Mouse (Mus musculus) common myeloid progenitor, adult 5-6 weeks (primary cell): ENCODE results near the gene Polm. TPM values are rescaled to one million over a fixed set of nuclear protein-coding genes. Genes with fewer than 3 reads are reported as not detected.

Experiments used
- ATAC-seq: replicated peaks from 2 replicates; pipeline ENCODE4 v1.8.0; 2016; ENCODE audit warnings: low read depth, mild to moderate bottlenecking, moderate TSS enrichment, inconsistent platforms; ENCODE audit not compliant: poor library complexity, severe bottlenecking
- total RNA-seq: library from RNA; stranded (forward); fragments of 200-1000, 187-1606 nt; gene quantifications from 2 replicates; pipeline ENCODE4 v1.2.3, GENCODE M21; 2017

Polm gene
- total RNA-seq, 1 experiment from 2014 or later: 2.6 TPM

DNA sequence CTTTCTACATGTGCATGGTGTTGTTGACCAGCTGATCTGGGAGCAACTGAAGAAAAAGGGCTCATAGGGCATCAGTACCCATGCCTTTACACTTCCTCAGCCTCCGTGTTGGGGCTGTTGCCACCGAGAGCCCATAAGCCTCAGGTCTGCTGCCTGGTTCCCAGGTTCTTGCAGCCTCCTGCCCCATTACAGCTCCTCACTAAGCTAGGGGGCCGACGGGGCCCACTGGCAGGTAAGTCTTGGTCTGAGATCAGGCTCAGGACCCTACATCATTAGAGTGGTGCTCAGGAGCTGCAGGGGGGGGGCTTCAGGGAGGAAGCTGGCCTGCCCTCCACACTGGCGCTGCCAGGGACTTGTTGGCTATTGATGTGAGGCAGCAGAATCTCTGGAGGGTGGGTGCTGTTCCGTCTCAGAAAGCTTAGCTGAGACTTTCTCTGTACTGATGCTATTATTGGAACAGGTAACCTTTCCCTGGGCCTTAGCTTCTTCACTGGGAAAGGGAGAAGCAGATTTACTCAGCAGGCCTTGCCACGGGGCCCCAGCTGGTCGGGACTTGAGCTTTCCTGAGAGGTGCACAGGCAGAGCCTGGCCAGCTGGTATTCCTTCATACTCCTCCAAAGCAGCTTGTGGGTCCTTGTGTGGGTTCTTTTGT is 18.8 kb upstream of the Polm start:
- ATAC-seq: no peak

DNA sequence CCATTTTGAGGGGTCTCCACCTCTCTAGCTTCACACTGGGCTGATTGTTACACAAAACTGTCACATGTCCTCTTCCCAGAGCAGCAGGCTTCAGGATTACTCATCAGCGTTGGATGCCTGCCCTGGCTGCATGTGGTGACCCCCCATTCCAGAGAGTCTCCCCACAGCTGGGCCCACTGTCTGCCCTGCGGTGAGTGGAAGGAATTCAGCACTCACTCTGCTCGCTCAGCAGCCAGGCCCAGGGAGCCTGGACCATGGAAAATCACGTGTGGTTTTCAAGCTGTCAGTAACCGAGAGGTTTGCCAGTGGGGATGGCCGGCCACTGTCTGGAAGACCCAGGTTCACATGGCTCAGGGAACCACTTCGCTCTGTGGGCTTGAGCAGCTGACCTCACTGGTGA is 18.1 kb upstream of the Polm start:
- ATAC-seq: no peak

DNA sequence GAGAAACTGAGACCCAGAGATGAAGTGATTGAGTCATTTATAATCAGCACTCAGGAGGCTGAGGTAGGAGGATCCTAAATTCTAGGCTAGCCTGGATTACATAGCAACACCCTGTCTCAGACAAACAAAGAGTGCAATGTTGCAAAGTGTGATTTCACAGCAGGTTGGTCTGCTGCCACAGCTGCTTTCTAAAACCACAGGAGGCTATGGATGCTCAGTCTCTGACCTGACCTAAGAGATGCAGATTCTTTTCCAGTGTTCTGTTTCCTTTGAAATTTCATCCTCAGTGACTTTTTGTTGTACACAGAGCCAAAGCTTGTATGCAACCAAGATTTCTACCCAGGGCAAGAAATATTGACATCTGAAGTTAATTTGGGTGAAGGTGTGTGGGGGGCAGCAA is 17.7 kb upstream of the Polm start:
- ATAC-seq: no peak

DNA sequence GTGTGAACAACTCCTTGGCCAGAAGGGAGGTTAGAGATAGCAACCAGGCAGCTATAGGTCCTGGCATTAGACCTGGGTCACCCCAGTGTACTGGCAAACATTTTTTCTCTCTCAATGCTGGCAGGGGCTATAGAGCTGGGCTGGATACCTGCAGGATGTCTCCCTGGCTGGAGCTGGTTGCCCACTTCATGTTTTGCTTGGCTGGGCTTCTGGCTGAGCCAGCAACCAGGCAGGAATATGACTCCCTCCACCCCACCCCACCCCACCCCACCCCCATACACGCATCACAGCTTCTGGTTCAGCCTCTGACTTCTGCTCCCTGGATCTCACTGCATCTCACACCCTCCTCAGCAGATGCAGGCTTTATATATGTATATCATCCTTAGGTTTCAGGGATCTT is 14.5 kb upstream of the Polm start:
- no peak for ATAC-seq

DNA sequence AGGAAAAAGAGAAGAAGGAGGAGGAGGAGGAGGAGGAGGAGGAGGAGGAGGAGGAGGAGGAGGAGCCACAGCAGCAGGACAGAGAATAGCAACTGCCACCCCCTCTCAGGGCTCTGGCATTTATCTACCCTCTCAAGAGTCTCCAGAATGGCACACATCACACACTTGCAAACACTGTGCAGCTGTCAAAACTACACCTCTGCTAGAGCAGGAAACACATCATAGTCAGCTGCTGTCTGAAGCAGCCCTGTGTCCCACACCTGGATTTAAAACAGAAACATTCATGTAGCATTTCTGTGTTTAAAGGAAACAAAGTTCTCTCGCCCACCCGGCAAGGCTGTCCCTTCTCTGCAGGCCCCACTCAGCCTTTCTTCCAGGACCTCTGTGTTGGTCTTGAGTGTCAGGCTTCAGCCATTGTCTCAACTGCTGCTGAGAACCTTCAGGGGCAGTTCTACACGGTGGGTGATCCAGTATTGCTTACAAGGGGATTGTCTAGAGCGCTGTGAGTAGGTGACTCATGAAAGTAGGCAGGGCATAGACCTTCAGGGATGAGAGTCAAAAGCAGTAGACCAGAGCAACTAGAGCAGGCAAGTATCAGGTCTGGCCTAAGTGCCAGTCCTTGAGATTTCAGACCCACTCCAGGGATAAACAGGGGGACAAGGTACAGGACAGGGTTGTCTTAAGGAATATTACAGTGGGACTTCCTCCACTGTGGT is 13.4 kb upstream of the Polm start:
- no peak for ATAC-seq

DNA sequence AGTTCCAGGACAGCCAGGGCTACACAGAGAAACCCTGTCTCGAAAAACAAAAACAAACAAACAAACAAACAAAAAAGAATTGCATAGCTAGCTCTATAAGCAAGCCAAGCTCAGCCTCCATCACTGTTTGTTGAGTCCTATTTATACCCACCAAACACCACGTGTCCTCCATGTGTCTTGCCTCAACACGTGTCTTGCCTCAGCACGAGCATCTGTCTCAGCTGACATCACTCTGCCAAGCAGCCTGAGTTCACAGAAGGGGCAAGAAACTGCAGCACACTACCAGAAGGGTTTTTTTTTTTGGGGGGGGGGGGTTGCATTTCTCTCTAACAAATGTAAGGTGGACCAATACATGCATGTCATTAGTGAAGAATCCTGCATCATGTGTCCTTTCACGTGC is 12.6 kb upstream of the Polm start:
- no peak for ATAC-seq

DNA sequence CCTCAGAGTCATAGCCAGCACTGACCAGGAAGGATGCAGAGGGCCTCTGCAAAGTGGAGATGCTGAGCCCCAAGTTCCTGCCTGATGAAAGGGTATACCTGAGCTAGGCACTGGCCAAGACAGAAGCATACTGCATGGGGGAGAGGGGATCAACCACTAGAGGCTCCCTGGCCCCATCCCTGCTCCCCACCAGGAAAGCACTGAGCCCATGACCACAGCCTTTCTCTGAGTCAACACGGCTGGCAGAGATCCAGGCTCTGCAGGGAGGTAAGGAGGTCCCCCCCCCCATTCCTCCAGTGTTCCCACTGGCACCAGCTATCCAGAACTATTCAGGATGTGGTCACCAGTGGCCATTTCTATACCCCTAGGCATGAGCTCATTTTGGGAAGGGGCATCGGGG is 11.5 kb upstream of the Polm start:
- no peak for ATAC-seq

DNA sequence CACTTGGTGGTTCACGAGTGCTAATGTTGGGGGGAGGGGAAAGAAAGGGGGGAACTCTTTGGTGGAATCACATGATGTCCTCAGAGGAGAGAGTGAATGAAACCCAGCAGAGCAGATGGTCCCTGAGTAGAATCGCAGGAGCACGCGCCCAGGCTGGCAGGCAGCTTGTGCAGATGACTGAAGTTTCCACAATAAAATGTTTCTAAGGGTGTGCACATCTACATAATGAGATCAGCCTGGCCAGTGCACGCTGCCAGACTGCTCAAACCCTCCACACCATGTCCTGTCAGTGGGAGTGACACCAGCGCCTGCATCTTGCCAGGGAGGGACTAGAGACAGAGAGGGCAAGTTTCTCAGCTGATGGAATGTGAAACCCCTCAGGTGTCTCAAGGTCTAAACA is 10.9 kb upstream of the Polm start:
- ATAC-seq: no peak

DNA sequence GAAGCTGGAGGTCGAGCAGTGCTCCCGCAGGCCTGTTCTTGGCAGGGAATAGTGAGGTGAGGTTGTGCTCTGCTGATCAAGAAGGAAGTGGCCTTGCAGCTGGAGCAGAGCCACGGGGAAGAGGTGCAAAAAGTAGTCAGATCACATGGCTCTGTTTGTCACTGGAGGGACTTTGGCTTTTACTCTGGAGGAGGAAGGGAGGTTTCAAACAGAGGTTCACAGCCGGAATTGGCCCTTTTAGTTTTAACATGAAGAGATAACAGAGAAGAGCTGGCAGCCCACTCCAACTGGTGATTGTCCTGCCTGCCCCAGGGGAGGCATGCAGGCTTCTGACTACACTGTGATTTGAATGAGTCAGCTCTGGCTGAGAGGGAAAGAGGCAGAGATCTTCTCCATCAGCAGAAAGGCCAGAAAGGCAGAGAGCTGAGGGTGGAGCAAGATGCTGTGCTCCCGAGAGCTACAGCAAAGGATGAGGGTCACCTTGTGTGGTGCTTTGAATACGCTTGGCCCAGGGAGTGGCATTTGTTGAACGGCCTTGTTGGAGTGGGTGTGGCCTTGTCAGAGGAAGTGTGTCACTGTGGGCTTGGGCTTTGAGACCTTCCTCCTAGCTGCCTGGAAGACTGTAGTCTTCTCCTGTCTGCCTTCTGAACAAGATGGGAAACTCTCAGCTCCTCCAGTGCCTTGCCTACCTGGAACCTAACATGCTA is 9.0 kb upstream of the Polm start:
- no peak for ATAC-seq

DNA sequence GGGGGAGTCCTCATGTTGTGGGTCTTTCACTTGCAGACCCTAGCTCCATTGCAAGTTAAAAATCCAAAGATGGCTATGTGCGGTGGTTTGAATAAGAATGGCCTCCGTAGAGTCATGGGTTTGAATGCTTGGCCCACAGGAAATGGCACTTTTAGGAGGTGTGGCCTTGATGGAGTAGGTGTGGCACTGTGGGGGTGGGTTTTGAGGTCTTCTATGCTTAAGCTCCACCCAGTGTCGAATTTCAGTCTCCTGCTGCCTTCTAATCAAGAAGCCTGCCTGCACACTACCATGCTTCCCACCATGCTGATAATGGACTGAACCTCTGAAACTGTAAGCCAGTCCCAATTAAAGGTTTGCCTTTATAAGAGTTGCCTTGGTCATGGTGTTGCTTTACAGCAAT is 5.3 kb upstream of the Polm start:
- no peak for ATAC-seq

DNA sequence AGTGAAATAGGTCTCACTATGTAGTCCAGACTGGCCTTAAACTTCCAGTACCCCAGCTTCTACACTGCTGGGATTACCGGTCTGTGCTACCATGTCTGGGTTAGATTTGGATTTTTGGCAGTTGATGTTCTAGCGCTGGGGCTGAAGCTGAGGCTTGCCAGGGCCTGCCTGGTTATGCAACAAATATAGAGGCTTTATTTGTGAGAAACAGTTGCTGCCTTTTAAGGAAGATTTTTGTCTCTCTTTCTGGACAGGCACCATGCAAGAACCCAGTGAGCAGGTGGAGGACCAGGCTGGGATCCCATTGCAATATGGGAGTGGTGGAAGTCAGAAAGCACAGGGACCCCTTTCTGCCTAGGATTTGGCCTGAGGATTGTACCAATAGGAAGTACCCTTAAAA is 3.9 kb upstream of the Polm start:
- no peak for ATAC-seq

DNA sequence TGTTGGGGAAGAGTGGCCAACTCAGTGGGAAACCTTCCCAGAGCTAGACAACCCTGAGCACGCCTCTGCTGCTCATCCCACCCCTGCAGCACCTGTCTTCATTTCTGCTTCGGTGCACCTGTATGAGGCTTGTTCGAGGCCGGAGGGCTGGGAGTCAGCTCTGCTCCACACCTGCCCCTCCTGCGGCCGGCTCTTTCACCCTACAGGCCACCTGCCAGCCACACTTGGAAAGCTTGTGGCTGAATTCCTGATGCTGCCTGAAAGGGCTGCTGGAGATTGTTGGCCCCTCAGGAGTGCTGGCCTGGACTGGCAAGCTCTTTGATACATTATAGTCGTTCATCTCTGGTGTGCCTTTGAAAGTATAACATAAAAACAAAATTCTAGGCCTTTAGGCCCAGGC is 2.5 kb upstream of the Polm start:
- no peak for ATAC-seq

DNA sequence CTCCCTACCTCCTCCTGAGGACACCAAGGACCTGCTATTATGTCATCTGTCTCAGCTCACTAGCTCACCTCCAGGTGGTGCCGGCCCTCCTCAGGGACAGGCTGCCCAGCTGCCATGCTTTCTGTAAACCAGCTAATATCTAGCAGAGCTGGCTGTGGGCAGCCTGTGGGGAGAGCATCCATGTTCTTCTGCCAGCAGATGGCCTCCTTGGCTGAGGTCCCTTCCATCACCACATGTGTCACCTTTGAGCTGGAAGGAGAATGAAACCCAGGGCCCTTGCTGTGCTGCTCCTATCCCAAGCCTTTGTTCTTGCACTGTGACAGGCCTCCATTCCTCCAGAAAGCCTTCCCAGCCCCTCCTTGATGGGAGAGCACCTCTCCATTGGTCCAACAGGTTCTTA is 1.7 kb downstream of the Polm start:
- no peak for ATAC-seq

DNA sequence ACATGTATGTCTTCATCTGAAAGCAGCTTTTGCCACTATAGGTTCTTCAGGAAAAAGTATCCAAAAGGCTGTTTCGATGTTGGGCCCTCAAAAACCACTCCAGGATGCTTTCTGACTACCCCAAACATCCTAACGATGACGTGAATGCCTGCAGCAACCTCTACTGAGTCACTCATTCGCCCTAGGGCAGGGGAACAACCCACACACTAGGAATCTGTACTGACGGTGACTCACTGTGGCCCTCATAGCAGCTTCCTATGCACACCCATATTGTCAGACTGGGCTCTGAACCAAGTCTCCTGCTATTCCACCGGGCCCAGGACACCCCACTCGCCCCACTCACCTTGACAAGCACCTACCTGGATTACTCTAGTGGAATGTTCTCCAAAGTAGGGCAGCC is 2.8 kb downstream of the Polm start:
- ATAC-seq: no peak

DNA sequence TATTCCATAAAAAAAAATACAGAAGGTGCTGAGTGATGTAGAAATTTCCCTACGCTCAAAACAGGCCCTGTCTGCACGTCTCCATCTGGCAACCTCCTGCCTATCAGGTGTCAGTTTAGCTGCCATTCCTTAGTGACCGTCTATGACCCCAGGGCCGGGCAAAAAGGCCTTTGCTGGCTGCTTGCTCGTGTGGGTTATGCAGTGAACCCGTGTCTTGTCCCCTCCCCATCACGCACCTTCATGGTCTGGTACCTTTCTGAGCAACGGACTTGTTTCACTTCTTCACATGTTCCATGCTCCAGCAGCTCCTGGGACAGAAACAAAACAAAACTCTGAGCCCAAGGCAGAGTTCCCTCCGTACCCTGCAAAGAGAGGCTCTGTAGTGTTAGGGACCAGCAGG is 3.3 kb downstream of the Polm start:
- ATAC-seq: no peak

DNA sequence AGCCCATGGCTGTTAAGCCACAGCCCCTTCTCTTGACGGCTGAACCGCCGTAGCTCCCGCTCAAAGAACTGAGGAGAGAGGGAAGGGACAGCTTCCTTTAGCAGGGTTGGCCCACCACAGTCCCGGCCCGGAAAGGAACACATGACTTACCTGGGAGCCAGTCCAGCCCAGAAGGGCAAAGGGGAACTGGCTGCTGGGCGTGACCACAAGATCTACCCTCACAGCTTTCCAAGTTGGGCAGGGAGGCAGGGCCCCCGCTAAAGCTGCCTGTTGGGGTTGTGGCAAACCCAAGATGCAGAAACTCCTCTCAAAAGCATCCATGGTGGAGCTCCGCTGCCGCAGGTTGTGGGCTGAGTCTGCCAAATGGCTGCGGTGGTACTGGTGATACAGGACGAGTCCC is 8.5 kb downstream of the Polm start:
- ATAC-seq: peak; percentile 71

DNA sequence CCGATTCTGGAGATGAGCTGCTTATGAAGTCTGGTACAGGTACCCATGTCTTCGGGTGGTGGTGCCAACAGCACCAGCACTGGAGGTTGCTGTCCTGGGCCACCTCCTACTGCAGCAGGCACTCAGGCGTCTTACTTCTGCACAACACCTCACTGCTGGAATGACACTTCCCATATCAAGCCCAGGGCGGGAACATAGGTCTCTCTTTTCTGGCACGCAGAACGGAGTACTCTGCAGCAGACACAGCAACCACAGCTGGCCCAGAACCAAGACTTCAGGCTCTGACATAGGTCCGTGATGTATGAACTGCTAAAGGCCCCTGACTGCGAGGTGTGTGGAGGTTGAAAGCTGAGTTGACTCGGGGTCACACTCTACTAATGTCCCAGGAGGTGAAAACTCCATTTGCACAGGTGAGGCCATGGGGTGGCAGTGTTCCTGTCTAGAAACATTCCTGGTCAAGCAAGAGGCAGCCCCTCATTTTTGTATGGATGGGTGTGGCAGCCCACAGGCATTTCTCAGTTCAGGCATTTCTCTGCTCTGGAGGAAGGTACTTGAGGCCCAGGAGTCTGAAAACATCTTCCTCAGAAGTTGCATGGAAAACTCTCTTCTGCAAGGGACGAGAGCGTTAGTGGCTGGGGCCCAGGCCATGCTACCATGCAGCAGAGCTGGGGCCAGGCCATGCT is 9.2 kb downstream of the Polm start:
- 0 out of 2 replicates have a peak, but pooled peaks have one; percentile 35 for ATAC-seq

DNA sequence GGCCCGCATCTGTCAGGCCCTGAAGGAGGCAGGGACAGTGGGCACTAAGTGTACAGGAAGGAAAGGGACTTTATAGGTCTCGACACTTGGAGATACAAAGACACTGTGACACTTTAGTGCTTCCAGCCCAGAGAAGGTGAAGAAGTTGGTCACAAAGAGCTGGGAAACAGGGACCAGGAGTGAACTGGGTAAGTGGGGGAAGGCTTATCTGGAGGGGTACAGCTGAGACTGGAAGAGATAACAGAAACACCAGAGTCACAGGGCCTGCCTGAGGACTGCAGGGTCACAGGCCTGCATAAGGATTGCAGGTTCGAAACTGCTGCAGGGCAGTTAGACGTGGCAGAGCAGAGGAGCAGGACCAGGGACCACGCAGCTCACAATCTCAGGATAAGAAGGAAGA is 9.9 kb downstream of the Polm start:
- ATAC-seq: no peak

DNA sequence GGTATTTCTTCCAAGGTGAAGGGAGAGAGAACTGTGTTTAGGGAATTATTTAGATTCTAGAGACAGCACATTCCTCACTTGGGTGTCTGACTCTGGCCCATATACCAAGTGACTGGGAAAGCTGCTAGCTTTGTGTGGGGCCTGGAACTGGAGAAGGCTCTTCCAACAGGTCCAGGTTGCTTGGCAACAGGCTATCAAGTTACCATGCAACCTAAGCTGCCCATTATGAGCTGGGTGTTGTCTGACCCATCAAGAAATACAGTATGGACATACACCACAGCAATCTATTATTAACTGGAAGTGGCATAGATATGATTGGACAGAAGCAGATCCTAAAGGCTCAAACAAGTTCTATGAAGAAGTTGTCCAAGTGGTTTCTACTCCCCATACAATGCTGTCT is 12.4 kb downstream of the Polm start:
- ATAC-seq: no peak

DNA sequence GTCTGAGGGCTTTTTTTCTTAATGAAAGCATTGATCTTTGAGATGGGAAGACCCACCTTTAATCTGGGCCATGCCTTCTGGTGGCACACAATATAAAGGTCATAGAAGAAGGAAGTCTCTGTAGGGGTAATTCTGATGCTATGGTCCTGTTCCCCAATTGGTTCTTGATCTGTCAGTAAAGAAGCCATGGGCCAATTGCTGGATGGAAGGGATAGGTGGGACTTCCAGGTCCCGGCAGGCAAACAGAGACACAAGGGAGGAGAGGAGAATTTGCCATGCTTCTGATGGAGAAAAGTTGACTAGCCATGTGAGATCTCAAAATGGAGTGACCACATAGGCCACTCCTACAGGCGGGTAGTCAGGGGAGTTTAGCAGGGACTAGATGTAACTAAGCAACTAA is 18.6 kb downstream of the Polm start:
- no peak for ATAC-seq

DNA sequence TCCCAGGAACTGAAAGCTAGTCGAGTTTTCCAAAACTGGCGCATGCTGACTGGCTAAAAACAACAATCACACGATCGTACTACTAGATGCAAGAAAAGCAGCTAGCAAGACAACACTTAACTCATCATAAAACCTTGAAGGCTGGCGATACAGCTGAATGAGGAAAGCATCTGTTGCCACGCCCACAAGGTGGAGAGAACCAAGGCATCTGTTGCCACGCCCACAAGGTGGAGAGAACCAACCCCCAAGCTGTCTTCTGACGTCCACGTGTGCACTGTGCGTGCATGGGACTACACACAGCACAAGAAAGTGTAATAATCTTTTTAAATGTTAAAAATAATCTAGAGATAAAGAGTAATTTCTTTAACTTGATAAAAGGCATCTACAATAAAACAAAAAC is 24.4 kb downstream of the Polm start:
- no peak for ATAC-seq
